Mouse (Mus musculus): ENCODE data around the gene Sfpq. TPM values are rescaled to one million over a fixed set of nuclear protein-coding genes. Genes with fewer than 3 reads are reported as not detected.

Sfpq gene
- total RNA-seq, 2 experiments from 2014 or later = 235 to 287 TPM

DNA sequence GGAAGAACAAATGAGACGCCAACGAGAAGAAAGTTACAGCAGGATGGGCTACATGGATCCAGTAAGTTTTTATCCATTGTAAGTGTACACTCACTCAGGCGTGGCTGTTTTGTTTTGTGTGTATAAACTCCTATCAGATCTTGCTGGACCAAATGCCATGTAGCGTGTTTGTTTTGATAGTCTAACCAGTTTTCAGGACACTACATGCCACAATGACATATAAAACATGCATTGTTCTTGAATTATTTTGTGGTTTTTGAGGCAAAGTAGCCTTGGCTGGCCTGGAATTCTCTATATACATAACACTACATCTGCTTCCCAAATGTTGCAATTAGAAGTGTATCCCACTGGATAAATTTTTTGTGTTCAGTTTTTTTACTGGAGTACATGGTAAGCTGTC lies 5.7 kb downstream of the Sfpq start:
- no peak for DNase-seq (ENCODE audit: extremely low spot score in 1 of 2, low spot score in 1 of 2)

DNA sequence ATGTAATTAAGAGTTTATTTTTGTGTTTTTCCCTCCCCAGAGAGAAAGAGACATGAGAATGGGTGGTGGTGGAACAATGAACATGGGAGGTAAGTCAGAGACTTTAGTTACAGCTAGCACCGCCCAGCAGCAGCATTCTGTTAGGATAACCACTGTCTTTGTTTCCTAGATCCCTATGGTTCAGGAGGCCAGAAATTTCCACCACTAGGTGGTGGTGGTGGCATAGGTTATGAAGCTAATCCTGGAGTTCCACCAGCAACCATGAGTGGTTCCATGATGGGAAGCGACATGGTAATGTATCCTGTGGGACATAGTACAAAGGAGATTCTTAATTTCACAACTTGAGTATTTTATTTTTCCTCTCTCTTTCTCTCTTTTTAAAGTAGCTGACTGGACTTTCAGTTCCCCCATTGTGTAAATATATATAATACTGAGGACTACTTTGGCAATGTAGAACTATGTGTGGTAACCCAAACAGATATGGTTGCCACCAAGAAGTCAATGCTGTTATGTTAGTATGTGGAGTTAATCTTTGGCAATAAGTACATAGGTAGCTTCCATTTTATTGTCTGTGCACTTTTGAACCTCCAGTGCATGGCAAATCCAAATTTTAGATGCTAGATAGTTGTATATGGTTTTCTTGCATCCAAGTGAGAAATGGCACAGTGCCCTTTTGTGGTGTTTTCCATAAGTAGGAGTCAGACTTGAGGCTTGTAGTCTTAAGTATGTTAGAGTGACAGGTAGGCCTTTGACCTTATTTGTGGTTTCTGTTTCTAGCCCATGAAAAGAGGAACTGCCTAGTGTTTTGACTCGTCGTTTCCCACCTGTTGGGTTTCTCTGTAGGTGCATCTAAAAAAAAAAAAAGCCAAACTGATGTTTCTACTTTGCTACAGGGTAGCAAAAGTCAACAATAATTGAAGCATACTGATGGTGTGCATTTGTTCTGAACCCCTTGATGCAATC lies 6.4 kb downstream of the Sfpq start:
- no peak for DNase-seq (ENCODE audit: extremely low spot score in 1 of 2, low spot score in 1 of 2)

DNA sequence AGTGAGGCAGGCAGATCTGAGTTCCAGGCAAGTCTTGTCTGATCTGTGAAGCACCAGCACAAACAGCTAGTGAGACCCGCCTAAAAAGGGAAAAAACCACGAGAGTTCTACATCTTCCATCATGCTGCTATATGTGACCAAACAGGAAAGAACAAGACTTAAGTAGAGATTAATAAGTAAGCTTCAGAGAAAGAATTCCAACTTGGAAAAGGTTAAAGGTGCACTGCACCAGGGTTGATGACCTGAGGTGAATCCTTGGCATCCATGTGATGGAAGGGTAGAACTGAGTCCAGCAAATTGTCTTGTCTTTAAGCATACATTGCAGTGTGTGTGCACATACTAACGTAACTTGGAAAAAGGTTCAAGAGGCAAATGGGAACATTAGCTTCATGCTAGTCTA lies 16.0 kb downstream of the Sfpq start:
- DNase-seq (ENCODE audit: extremely low spot score in 1 of 2, low spot score in 1 of 2) = no peak

GRCm38 (mm10) chr4:127037908-127038827 lies 17.0 kb downstream of the Sfpq start:
- no peak for DNase-seq (ENCODE audit: extremely low spot score in 1 of 2, low spot score in 1 of 2)

GRCm38 (mm10) chr4:127038828-127039349 lies 17.8 kb downstream of the Sfpq start:
- DNase-seq (ENCODE audit: extremely low spot score in 1 of 2, low spot score in 1 of 2) = no peak

- no peak for DNase-seq (ENCODE audit: extremely low spot score in 1 of 2, low spot score in 1 of 2)
Measured at GRCm38 (mm10) chr4:127039871-127040483, 18.9 kb downstream of the Sfpq start.

GRCm38 (mm10) chr4:127043540-127043939 lies 22.4 kb downstream of the Sfpq start:
- DNase-seq (ENCODE audit: extremely low spot score in 1 of 2, low spot score in 1 of 2) = no peak

DNA sequence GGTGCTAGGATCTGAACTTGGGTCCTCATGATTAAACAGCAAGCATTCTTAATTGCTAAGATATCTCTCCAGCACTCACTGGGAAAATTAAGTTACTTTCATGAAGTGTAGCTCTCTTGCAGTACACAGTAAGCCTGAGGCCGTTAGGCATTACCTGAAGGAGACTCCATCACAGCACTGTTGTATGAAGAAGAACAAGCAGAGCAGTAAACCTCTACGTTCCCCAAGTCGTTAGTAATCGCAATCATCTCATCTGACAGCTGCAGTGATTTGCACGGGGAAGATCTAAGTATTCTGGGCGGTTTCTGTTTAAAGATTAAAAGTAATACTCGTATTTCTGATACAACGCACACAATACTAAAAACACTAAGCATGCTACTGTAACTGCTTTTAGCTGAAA lies 30.0 kb downstream of the Sfpq start:
- DNase-seq (ENCODE audit: extremely low spot score in 1 of 2, low spot score in 1 of 2) = no peak

DNA sequence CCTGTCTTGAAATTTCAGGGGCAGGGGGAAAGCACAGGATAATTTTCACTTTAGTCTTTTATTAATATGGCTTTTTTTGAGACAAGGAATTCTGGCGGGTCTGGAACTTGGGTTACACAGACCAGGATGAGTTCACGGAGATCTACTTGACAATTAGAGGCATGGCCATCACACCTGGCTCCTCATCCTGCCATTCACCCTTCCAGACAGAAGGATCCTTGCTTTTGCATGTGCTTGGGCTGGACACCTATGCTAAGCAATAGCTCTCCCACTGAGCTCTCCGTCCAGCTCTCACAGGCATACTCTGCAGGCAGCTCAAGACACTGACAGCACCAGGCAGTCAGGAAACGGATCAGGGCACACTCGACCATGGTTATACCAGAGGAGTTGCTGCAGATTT lies 31.9 kb downstream of the Sfpq start:
- DNase-seq (ENCODE audit: extremely low spot score in 1 of 2, low spot score in 1 of 2) = no peak

- DNase-seq (ENCODE audit: extremely low spot score in 1 of 2, low spot score in 1 of 2) = no peak
Measured at GRCm38 (mm10) chr4:127054522-127055198, 33.5 kb downstream of the Sfpq start.

DNA sequence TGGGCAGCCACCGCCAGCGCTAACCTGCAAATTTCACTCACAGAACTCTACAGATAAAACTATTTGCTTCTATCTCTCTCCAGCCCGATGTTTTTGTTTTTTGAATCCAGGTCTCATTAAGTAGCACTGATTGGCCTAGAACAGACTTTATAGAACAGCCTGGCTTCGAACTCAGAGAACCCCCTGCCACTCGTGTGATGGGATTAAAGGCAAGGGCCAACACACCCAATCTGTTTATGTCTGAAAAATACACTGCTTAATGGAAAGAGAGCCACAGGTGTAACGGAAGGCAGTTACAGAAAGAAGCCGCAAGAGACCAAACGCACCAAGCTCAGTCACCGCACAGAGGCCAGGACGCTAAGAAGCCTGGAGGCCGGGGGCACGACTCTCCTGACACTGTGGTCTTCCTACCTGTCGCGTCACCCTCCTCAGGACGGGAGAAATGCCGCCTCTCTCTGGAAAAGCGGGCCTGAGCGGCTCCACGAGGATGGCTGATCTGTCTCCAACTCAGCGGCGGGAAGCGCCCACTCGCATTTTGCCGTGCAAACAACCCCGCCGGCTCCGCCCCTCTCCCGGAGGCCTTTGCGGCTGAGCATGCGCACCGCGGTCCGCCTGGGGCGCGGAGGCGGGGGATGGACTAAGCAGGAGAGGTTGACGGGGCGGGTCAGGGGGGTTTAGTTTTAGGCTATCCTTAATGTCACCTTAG lies 39.6 kb downstream of the Sfpq start, which contains the start of gene Zmym1:
Zmym1 (minus strand) TSS at position 568 of the 706 bp plus-strand sequence.
- peak; percentile 80 to 83 for DNase-seq (ENCODE audit: extremely low spot score in 1 of 2, low spot score in 1 of 2)

GRCm38 (mm10) chr4:127064051-127064450 lies 42.9 kb downstream of the Sfpq start:
- DNase-seq (ENCODE audit: extremely low spot score in 1 of 2, low spot score in 1 of 2) = no peak

GRCm38 (mm10) chr4:127074915-127075314 lies 53.8 kb downstream of the Sfpq start:
- DNase-seq (ENCODE audit: extremely low spot score in 1 of 2, low spot score in 1 of 2) = no peak

DNA sequence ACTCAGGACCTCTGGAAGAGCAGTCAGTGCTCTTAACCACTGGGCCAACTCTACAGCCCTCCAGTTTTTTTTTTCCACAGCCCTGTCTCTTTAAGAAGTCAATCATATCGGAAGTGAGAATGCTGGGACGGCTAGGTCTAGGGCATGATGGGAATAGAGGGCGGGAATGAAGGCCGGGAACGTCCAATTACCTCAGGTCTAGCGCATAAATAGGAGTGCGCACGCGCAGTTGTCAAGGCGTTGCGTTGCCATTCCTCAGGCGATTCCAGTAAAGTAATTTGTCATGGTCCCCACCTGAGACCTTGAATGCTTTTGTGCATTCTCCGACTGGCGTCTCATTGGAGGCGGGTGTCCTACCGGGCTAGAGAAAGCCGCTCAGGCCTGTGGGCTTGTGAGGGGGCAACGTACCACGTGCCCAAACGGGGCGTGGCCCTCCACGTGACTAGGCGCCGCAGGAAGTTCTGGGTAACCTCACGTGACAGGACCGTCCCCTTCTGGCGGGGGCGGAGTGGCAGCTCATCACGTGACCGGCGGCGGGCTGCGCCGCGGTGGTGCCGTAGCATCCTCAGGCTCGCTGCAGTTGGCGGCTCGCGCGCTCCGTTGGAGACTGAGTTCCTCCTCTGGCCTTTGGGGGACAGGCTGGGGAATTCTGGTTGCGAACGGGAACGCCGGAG lies 55.9 kb downstream of the Sfpq start, which contains the start of gene Zmym6:
Zmym6 (plus strand) TSS at position 509 of the 674 bp plus-strand sequence.
- DNase-seq (ENCODE audit: extremely low spot score in 1 of 2, low spot score in 1 of 2) = peak; percentile 84 to 95

DNA sequence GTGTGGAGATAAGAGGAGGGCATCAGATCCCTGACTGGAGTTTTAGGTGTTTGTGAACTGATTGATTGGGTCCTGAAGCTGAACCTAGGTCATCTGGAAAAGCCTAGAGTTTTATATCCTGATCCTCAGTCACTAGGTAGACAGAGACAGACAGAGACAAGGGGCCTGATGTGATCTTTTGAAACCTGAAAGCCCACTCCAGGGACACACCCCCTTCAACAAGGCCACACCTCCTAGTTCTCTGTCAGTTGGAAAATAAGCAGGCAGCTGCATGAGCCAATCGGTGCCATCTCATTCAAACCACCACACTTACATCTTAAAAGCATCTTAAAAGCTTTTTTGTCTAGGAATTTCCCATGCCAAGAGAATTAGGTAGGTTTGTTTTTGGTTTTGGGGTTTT lies 59.7 kb downstream of the Sfpq start:
- DNase-seq (ENCODE audit: extremely low spot score in 1 of 2, low spot score in 1 of 2) = no peak

DNA sequence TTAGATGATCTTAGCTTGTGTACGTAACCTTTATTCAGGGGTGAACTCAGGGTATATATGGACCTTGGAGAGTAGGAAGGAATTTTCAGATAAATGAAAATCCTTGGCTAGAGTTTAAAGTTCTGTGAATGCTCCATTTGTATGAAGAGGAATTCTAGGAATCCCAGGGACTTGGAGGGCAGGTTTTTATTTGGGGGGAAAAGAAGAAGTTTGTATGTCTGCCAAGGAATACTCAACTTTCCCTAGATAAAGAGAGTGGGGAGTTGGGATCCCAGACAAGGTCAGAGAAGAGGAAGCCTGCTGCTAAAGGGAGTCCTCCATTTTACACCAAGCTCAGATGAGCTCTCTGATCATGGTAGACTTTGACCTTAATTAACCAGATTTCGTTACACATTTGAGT lies 62.0 kb downstream of the Sfpq start:
- DNase-seq (ENCODE audit: extremely low spot score in 1 of 2, low spot score in 1 of 2) = no peak

DNA sequence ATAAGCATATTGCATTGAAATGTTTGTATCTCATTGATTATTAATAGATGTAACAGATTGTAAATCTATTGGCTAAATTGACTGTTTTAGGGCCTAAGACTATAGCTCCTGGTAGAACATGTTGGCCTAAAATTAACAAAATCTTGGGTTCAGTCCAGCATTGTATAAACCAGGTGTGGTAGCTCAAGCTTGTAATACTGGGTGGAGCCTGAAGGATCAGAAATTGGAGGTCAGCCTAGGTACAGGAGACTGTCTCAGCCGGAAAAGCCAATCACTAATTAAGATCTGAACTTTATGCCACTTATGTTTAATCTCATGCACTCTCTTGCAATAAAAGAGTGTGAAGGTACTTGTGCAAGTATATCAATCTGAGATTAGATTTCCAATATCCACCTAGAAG lies 64.6 kb downstream of the Sfpq start:
- DNase-seq (ENCODE audit: extremely low spot score in 1 of 2, low spot score in 1 of 2) = no peak
